Mouse (Mus musculus) MEL (cell line): ENCODE measurements at regions not wholly inside any gene's neighbourhood (a gene's known extent, or its start where the extent isn't known, plus 50 kb on each side); places are given as distances from the start of the nearest gene placed in this dataset.

Source experiments
- DNase-seq: peaks from one replicate; pipeline ENCODE4 v3.0.0; 2011; ENCODE audit warnings: low read depth, low spot score
- H3K27ac ChIP-seq: 2 replicates; pipeline ENCODE4 v1.5.1; 2012; ENCODE audit warnings: low read depth, mild to moderate bottlenecking, control low read depth, low read length, moderate library complexity; ENCODE audit not compliant: control insufficient read depth
- H3K27me3 ChIP-seq, 2 experiments: fragments of 150-350 bp in 1 of 2; sonication (generic) in 1 of 2; 2 replicates each; pipeline ENCODE4 v1.6.1; 2012; ENCODE audit warnings: low read length in 2 of 2, mild to moderate bottlenecking in 2 of 2, improper control_type of control experiment in 1 of 2, moderate library complexity in 1 of 2; ENCODE audit not compliant: insufficient read depth in 2 of 2, control insufficient read depth in 1 of 2
- H3K36me3 ChIP-seq, 2 experiments: 2 replicates each; pipeline ENCODE4 v1.6.1; 2012 to 2014; ENCODE audit warnings: low read length in 2 of 2, improper control_type of control experiment in 1 of 2, inconsistent platforms in 1 of 2, mild to moderate bottlenecking in 1 of 2; ENCODE audit not compliant: insufficient read depth in 2 of 2, control insufficient read depth in 1 of 2
- H3K4me1 ChIP-seq, 2 experiments: fragments of 150-350 bp in 1 of 2; sonication (generic) in 1 of 2; 2 replicates each; pipeline ENCODE4 v1.6.1; 2012; ENCODE audit warnings: low read length in 2 of 2, improper control_type of control experiment in 1 of 2, mild to moderate bottlenecking in 1 of 2; ENCODE audit not compliant: insufficient read depth in 2 of 2, control insufficient read depth in 1 of 2
- H3K4me3 ChIP-seq, 2 experiments: fragments of 150-350 bp in 1 of 2; sonication (generic) in 1 of 2; 2 replicates each; pipeline ENCODE4 v1.5.1; 2012; ENCODE audit warnings: low read depth in 2 of 2, low read length in 2 of 2, mild to moderate bottlenecking in 2 of 2, moderate library complexity in 2 of 2, control low read depth in 1 of 2, improper control_type of control experiment in 1 of 2; ENCODE audit not compliant: control insufficient read depth in 1 of 2, insufficient read depth in 1 of 2
- H3K79me2 ChIP-seq: 2 replicates; pipeline ENCODE4 v1.6.1; 2012; ENCODE audit warnings: mild to moderate bottlenecking, low read length, moderate library complexity; ENCODE audit not compliant: control insufficient read depth, poor library complexity, insufficient read depth
- H3K9ac ChIP-seq: 2 replicates; pipeline ENCODE4 v1.6.1; 2012; ENCODE audit warnings: low read depth, mild to moderate bottlenecking, control low read depth, low read length, moderate library complexity; ENCODE audit not compliant: control insufficient read depth, poor library complexity, severe bottlenecking
- H3K9me3 ChIP-seq: fragments of 150-350 bp; sonication (generic); replicated peaks from 2 replicates; pipeline ENCODE4 v1.6.1; 2012; ENCODE audit warnings: mild to moderate bottlenecking, low read length, improper control_type of control experiment, moderate library complexity; ENCODE audit not compliant: insufficient read depth
- BHLHE40 ChIP-seq: IDR thresholded peaks from 2 replicates; pipeline ENCODE4 v1.6.1; 2012; ENCODE audit warnings: low read depth, mild to moderate bottlenecking, inconsistent platforms, low read length, improper control_type of control experiment, borderline replicate concordance
- CTCF ChIP-seq, 3 experiments: IDR thresholded peaks in 2 of 3; conservative IDR thresholded peaks in 1 of 3; 2 replicates each; pipeline ENCODE4 v1.5.1; 2011 to 2012; ENCODE audit warnings: low read length in 3 of 3, low read depth in 2 of 3, mild to moderate bottlenecking in 2 of 3, improper control_type of control experiment in 1 of 3, inconsistent platforms in 1 of 3, mixed read lengths in 1 of 3, moderate library complexity in 1 of 3; ENCODE audit not compliant: control insufficient read depth in 1 of 3, insufficient read depth in 1 of 3, poor library complexity in 1 of 3, severe bottlenecking in 1 of 3
- EP300 ChIP-seq, 2 experiments: IDR thresholded peaks; 2 replicates each; pipeline ENCODE4 v1.6.1; 2011; ENCODE audit warnings: improper control_type of control experiment in 2 of 2, low read length in 2 of 2, low read depth in 1 of 2, mild to moderate bottlenecking in 1 of 2
- ETS1 ChIP-seq: IDR thresholded peaks from 2 replicates; pipeline ENCODE4 v1.6.1; 2012; ENCODE audit warnings: low read depth, mild to moderate bottlenecking, inconsistent platforms, low read length, improper control_type of control experiment, moderate library complexity
- GABPA ChIP-seq: IDR thresholded peaks from 2 replicates; pipeline ENCODE4 v1.6.1; 2012; ENCODE audit warnings: low read depth, mild to moderate bottlenecking, inconsistent platforms, low read length, improper control_type of control experiment, moderate library complexity
- GATA1 ChIP-seq: IDR thresholded peaks from 2 replicates; pipeline ENCODE4 v1.6.1; 2011; ENCODE audit warnings: low read depth, low read length, improper control_type of control experiment
- JUND ChIP-seq: IDR thresholded peaks from 2 replicates; pipeline ENCODE4 v1.6.1; 2011; ENCODE audit warnings: low read depth, mild to moderate bottlenecking, improper control_type of control experiment, low read length
- KAT2A ChIP-seq: conservative IDR thresholded peaks from 2 replicates; pipeline ENCODE4 v1.6.1; 2012; ENCODE audit warnings: low read depth, low read length, improper control_type of control experiment, inconsistent platforms
- MAFK ChIP-seq: IDR thresholded peaks from 2 replicates; pipeline ENCODE4 v1.6.1; 2011; ENCODE audit warnings: low read depth, mild to moderate bottlenecking, low read length, improper control_type of control experiment, borderline replicate concordance
- MAZ ChIP-seq: IDR thresholded peaks from 2 replicates; pipeline ENCODE4 v1.6.1; 2012; ENCODE audit warnings: low read depth, mild to moderate bottlenecking, inconsistent platforms, low read length, improper control_type of control experiment
- MEF2A ChIP-seq: IDR thresholded peaks from 2 replicates; pipeline ENCODE4 v1.6.1; 2014; ENCODE audit warnings: low read depth, mild to moderate bottlenecking, inconsistent platforms, low read length, improper control_type of control experiment; ENCODE audit not compliant: poor library complexity, insufficient replicate concordance, severe bottlenecking; ENCODE audit errors: extremely low read depth
- MXI1 ChIP-seq: IDR thresholded peaks from 2 replicates; pipeline ENCODE4 v1.6.1; 2011; ENCODE audit warnings: mild to moderate bottlenecking, low read depth, low read length, improper control_type of control experiment
- MYB ChIP-seq: IDR thresholded peaks from 2 replicates; pipeline ENCODE4 v1.6.1; 2011; ENCODE audit warnings: mild to moderate bottlenecking, low read depth, low read length, improper control_type of control experiment
- MYC ChIP-seq: IDR thresholded peaks from 2 replicates; pipeline ENCODE4 v1.6.1; 2011; ENCODE audit warnings: low read depth, mild to moderate bottlenecking, low read length, improper control_type of control experiment, moderate library complexity
- NELFE ChIP-seq: IDR thresholded peaks from 2 replicates; pipeline ENCODE4 v1.6.1; 2011; ENCODE audit warnings: low read depth, low read length, improper control_type of control experiment
- NRF1 ChIP-seq: IDR thresholded peaks from 2 replicates; pipeline ENCODE4 v1.6.1; 2014; ENCODE audit warnings: low read depth, mild to moderate bottlenecking, inconsistent platforms, low read length, improper control_type of control experiment, moderate library complexity; ENCODE audit not compliant: poor library complexity, insufficient read depth, severe bottlenecking
- POLR2AphosphoS2 ChIP-seq: IDR thresholded peaks from 2 replicates; pipeline ENCODE4 v1.6.1; 2011; ENCODE audit warnings: low read length, improper control_type of control experiment
- POLR2AphosphoS5 ChIP-seq: IDR thresholded peaks from 2 replicates; pipeline ENCODE4 v1.6.1; 2012; ENCODE audit warnings: low read depth, borderline replicate concordance, mild to moderate bottlenecking, inconsistent platforms, low read length, moderate library complexity, mixed read lengths
- SIN3A ChIP-seq: IDR thresholded peaks from 2 replicates; pipeline ENCODE4 v1.6.1; 2012; ENCODE audit warnings: low read length, improper control_type of control experiment, inconsistent platforms
- UBTF ChIP-seq: IDR thresholded peaks from 2 replicates; pipeline ENCODE4 v1.6.1; 2012; ENCODE audit warnings: low read depth, mild to moderate bottlenecking, inconsistent platforms, low read length, improper control_type of control experiment, moderate library complexity, borderline replicate concordance; ENCODE audit not compliant: insufficient read depth
- USF2 ChIP-seq, 2 experiments: IDR thresholded peaks; 2 replicates each; pipeline ENCODE4 v1.6.1; 2011 to 2012; ENCODE audit warnings: improper control_type of control experiment in 2 of 2, low read length in 2 of 2, borderline replicate concordance in 1 of 2, inconsistent platforms in 1 of 2, low read depth in 1 of 2, mild to moderate bottlenecking in 1 of 2; ENCODE audit not compliant: insufficient read depth in 1 of 2
- ZKSCAN1 ChIP-seq: IDR thresholded peaks from 2 replicates; pipeline ENCODE4 v1.6.1; 2012; ENCODE audit warnings: low read depth, mild to moderate bottlenecking, inconsistent platforms, low read length, improper control_type of control experiment, moderate library complexity
- ZNF384 ChIP-seq: IDR thresholded peaks from 2 replicates; pipeline ENCODE4 v1.6.1; 2012; ENCODE audit warnings: low read depth, mild to moderate bottlenecking, inconsistent platforms, low read length, improper control_type of control experiment

- no peaks in the 10 kb centered on the region for H3K4me1 ChIP-seq
- H3K79me2 ChIP-seq: no peaks in the 10 kb centered on the region
- TF ChIP-seq ZNF384 (no peak), MYB (no peak), ZKSCAN1 (no peak), NELFE (no peak), POLR2AphosphoS2 (no peak), MAFK (no peak), USF2 (IDR thresholded peaks at IDR 0.05; ENCODE audit: borderline replicate concordance in 1 of 2, insufficient read depth in 1 of 2, low read depth in 1 of 2, low read length in 2 of 2) (no peak), GABPA (no peak), MYC (no peak), SIN3A (no peak)
Measured at GRCm38 (mm10) chr1:108094622-108095021, 504.8 kb downstream of the Serpinb8 start.

GRCm38 (mm10) chr1:108102607-108103006 is 512.8 kb downstream of the Serpinb8 start:
- no peaks in the 10 kb centered on the region for H3K27me3 ChIP-seq
- H3K79me2 ChIP-seq: no peaks in the 10 kb centered on the region

More at GRCm38 (mm10) chr1:108094622-108095021, 504.8 kb downstream of the Serpinb8 start:
- Histone ChIP-seq H3K27ac (no peak overlapping the region), H3K4me3 (no peak overlapping the region), H3K9me3 (no peaks in the 10 kb centered on the region), H3K9ac (no peak overlapping the region), H3K27me3 (no peaks in the 10 kb centered on the region), H3K36me3 (no peaks in the 10 kb centered on the region)
- no peak for DNase-seq

More at GRCm38 (mm10) chr1:108102607-108103006, 512.8 kb downstream of the Serpinb8 start:
- peak; percentile 16 for DNase-seq
- Histone ChIP-seq H3K9me3 (no peaks in the 10 kb centered on the region), H3K27ac (no peak overlapping the region), H3K9ac (no peak overlapping the region)
- TF ChIP-seq MXI1 (no peak), POLR2AphosphoS2 (no peak), ETS1 (no peak; the same call in 1 of the 2 replicates), POLR2AphosphoS5 (no peak), MYB (0 out of 2 replicates have a peak, but pooled peaks have one; percentile 15), MEF2A (no peak), JUND (peak; percentile 65; the same call in 1 of the 2 replicates), NRF1 (no peak), GATA1 (no peak), EP300 (IDR thresholded peaks at IDR 0.05; ENCODE audit: low read depth in 1 of 2, low read length in 2 of 2) (peak; percentile 68 to 69), MAZ (no peak), CTCF (IDR thresholded peaks at IDR 0.05 in 2 of 3, conservative IDR thresholded peaks at IDR 0.05 in 1 of 3; ENCODE audit: control insufficient read depth in 1 of 3, insufficient read depth in 1 of 3, low read depth in 2 of 3, low read length in 3 of 3, poor library complexity in 1 of 3, severe bottlenecking in 1 of 3) (no peak), GABPA (no peak), ZKSCAN1 (no peak), BHLHE40 (no peak), UBTF (no peak), KAT2A (no peak)
- TF ChIP-seq, all 39 proteins: peak for 3
- H3K4me3 ChIP-seq: no peak overlapping the region
- H3K4me1 ChIP-seq: no peaks in the 10 kb centered on the region
- H3K36me3 ChIP-seq: peaks cover 0 to 3% of the 10 kb centered on the region in 2 experiments; a peak in 1 of 4 replicates
